Mouse (Mus musculus) ES-E14 (cell line): ENCODE results near the gene Abhd4.

Source experiments
- CHD2 ChIP-seq: IDR thresholded peaks from 2 replicates; pipeline ENCODE4 v1.6.1; 2014; ENCODE audit warnings: mild to moderate bottlenecking, low read depth, low read length, inconsistent platforms
- HCFC1 ChIP-seq: IDR thresholded peaks from 2 replicates; pipeline ENCODE4 v1.6.1; 2012; ENCODE audit warnings: low read length, inconsistent platforms, borderline replicate concordance; ENCODE audit not compliant: insufficient read depth
- MAFK ChIP-seq: IDR thresholded peaks from 2 replicates; pipeline ENCODE4 v1.6.1; 2014; ENCODE audit warnings: mild to moderate bottlenecking, low read depth, low read length, inconsistent platforms; ENCODE audit not compliant: insufficient read depth
- ZC3H11A ChIP-seq: IDR thresholded peaks from 2 replicates; pipeline ENCODE4 v1.6.1; 2012; ENCODE audit warnings: low read depth, mild to moderate bottlenecking, inconsistent platforms, low read length, borderline replicate concordance

DNA sequence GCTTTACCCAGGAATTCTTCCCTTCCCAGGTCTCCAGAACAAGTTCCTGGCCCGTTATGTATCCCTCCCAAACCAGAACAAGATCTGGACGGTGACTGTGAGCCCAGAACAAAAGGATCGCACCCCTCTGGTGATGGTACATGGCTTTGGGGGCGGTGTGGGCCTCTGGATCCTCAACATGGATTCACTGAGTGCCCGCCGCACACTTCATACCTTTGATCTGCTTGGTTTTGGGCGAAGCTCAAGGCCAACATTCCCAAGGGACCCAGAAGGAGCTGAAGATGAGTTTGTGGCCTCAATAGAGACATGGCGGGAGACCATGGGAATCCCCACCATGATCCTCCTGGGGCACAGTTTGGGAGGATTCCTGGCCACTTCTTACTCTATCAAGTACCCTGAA, 8.6 kb downstream of the Abhd4 start:
- TF ChIP-seq MAFK = no peak
- no peak for TF ChIP-seq ZC3H11A
- no peak for TF ChIP-seq CHD2
- TF ChIP-seq HCFC1 = no peak
